Mouse (Mus musculus) E14TG2a.4 (cell line): ENCODE data around the gene Nsmce1.

Experiments
- CTCF ChIP-seq: conservative IDR thresholded peaks from 2 replicates; pipeline ENCODE4 v1.5.1; 2014; ENCODE audit warnings: low read length
- NANOG ChIP-seq: IDR thresholded peaks from 2 replicates; pipeline ENCODE4 v1.6.1; 2014; ENCODE audit warnings: borderline replicate concordance, low read length, mixed read lengths
- POU5F1 ChIP-seq: IDR thresholded peaks from 2 replicates; pipeline ENCODE4 v1.6.1; 2014; ENCODE audit warnings: low read length, borderline replicate concordance

- TF ChIP-seq CTCF: no peak
- no peak for TF ChIP-seq POU5F1
- no peak for TF ChIP-seq NANOG
Measured at GRCm38 (mm10) chr7:125523051-125523450, 31.7 kb upstream of the Nsmce1 start.
